Mouse (Mus musculus) layer of hippocampus, adult 18-20 months (tissue): ENCODE measurements around the gene Robo1. TPM values are rescaled to one million over a fixed set of nuclear protein-coding genes. Genes with fewer than 3 reads are reported as not detected.

Experiments used
- DNase-seq, 2 experiments: peaks; one replicate each; pipeline ENCODE4 v3.0.0; 2022; ENCODE audit warnings: low spot score in 2 of 2
- total RNA-seq, 2 experiments: library from RNA; stranded (reverse); gene quantifications; 2 replicates each; pipeline ENCODE4 v1.2.3; 2021

Gene Robo1
- total RNA-seq, 2 experiments from 2014 or later, result 49.5 to 52.3 TPM

- DNase-seq, result no peak
These were observed 682.5 kb downstream of the Robo1 start for GRCm38 (mm10) chr16:72990376-72991167.

DNA sequence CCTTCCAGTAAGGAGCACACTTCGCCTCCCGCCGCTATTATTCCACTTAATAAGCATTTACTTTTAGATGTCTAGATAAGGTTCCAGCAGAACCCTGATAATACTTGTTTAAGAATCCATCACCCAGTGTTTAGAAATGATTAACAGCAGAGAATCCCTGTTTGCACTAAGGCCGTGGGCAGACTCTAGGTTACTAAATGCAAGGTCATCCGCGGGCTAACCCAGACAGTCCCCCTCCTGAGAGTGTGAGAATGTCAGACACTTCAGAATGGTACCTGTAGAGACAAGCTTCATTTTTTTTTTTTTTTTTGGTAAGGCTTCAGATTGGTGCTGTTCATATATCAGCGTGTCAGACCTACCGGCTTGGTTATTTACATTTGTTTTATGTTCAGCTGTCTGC is 685.1 kb downstream of the Robo1 start:
- DNase-seq, result no peak

GRCm38 (mm10) chr16:72993594-72993993 is 685.5 kb downstream of the Robo1 start:
- no peak for DNase-seq

GRCm38 (mm10) chr16:72995251-72995954 is 687.3 kb downstream of the Robo1 start:
- DNase-seq, result peak; percentile 51 to 88

DNA sequence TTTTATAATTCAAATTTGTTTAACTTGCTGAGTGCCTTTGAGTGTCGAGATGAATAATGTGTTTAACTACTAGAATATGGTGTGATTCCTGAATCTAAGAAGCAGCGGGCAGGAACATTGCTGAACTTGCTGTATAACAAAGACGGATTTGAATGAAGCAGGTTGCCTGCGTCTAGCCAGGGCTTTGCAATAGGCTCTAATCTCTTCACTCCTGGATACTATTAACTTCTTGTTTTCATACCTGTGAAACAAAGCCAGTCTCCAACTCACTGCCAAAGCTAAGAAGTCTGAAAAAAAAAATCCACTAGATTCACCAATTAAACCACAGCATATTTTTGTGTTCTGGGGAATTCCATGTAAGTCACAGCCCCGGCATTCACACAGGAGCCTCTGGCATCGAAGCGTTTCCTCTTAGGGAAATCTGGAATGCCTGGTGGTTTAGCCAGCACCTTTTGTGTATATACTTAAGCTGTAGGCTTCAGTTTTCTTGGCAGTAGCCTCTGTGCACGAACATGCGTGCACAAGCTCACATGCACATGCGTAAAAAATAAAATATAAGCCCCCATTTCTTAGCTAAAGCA is 687.9 kb downstream of the Robo1 start:
- DNase-seq, result no peak

DNA sequence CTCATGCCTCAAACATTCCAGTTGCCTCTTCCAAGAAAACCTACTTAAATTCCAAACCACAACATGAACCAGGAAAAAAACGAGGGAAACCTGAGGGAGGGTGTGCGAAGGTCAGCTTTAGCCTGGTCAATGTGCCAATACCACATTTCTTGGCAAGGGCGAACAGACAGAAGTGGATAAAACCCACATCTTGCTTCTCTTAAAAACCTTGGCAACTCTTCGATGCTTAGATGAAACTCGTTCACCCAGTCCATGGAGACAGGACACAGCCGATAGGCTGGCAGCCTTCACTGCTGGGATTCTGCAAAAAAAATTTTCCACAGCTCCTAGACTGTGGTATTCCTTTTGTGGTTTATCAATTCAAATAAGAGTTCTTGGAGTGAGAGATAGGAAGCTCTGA is 690.6 kb downstream of the Robo1 start:
- DNase-seq, result no peak

DNA sequence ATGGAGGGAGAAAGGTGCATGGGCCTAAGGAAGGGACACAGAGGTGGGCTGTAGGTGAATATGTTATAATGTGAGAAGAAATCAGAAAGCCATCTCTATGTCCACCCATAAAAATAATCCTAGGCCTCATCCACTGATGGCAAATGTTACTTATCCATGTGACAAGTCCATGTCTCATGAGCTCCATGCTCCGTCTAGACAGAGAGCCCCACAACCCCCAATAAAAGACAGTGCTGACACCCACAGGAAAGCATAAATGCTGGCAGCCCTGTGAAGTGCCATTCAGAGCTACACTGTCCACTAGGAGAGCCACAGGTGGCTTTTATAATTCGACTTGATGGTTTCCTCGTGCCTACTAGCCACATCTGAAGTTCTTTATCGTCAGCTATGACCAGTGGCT is 694.6 kb downstream of the Robo1 start:
- DNase-seq, result no peak

GRCm38 (mm10) chr16:73004601-73005000 is 696.5 kb downstream of the Robo1 start:
- no peak for DNase-seq

- DNase-seq, result no peak
These were observed 697.7 kb downstream of the Robo1 start for GRCm38 (mm10) chr16:73005831-73006230.

DNA sequence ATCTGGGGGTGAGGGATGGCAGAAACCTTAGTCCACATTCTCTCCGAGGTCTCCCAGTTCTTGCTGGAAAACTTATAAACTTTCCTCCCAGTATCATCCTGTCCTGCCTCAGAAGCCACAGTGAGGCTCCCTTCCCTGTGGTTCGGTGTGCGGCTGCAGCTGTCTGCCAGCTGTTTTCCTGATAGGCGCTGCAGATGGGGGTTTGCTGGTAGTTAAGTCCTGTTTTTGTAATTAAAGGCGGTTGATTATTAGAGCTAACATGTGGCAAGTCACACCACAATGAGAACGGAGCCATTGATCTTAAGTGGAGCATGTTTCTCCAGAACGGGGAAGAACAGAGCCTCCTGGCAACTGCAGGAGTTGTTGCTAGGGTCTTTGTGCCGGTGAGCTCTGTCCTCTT is 699.3 kb downstream of the Robo1 start:
- no peak for DNase-seq

DNA sequence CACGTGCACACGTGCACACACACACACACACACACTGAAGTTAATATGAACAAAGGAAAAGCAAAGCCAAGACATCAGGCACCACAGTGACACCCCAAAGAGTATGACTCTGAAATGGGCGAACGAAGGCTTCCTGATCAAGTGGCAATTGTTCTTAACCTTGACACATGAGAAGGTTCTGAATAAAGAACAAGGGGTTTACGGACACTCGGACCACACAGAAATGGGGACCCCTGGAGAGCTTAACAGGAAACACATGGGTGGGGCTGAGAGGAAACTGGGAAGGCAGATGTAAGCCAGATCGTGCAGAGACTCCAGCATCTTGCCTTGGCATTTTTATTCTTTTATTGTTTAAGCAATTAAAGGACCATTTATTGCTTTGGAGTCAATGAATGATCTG is 703.2 kb downstream of the Robo1 start:
- no peak for DNase-seq

GRCm38 (mm10) chr16:73012926-73013325 is 704.8 kb downstream of the Robo1 start:
- DNase-seq, result no peak

DNA sequence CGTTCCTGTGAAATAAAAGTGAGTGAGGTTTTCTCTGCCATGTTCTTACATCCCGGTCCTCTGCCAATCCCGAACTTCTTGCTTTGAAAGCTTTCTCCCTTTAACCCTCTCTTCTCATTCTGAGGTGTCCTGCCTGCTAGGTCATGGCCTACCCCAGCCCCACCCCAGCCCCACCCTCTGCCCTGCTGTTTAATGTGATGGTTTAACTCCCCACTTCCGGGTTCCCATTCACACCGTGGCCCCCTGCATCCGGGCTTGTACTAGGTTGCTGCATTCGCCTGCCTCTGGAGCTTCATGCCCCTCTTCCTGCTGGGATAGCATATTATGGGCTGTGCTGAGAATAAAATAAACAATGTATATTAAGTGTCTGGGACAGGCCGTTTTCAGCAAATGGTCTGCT is 706.4 kb downstream of the Robo1 start:
- DNase-seq, result no peak

- DNase-seq, result peak in 1 of 2 experiments; percentile 36
These were observed 707.9 kb downstream of the Robo1 start for GRCm38 (mm10) chr16:73015976-73016375.

- no peak for DNase-seq
These were observed 708.7 kb downstream of the Robo1 start for GRCm38 (mm10) chr16:73016801-73017200.

DNA sequence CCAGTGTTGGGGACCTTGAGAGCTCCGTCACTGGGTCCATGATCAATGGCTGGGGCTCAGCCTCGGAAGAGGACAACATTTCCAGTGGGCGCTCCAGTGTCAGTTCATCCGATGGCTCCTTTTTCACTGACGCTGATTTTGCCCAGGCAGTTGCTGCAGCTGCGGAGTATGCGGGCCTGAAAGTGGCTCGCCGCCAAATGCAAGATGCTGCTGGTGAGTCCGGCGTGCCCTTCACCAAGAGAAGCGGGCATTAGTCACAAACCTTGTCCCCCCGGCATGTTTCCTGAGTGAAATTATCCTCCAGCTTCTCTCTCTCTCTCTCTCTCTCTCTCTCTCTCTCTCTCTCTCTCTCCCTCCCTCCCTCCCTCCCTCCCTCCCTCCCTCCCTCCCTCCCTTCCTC is 716.2 kb downstream of the Robo1 start:
- no peak for DNase-seq

DNA sequence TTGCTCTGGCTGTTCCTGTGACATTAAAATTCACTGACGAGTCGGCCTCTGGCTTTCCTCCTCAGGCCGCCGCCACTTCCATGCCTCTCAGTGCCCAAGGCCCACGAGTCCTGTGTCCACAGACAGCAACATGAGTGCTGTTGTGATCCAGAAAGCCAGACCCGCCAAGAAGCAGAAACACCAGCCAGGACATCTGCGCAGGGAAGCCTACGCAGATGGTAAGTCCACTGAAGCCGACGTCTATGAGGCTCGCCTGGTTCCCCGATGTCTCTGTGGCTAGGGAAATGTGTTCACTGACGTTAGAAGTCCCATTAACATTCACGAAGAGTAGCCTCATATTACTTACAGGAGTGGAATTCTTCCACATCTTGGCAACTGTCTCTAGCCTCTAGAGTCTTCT is 719.6 kb downstream of the Robo1 start:
- no peak for DNase-seq

- DNase-seq, result no peak
These were observed 722.9 kb downstream of the Robo1 start for GRCm38 (mm10) chr16:73030999-73031398.

DNA sequence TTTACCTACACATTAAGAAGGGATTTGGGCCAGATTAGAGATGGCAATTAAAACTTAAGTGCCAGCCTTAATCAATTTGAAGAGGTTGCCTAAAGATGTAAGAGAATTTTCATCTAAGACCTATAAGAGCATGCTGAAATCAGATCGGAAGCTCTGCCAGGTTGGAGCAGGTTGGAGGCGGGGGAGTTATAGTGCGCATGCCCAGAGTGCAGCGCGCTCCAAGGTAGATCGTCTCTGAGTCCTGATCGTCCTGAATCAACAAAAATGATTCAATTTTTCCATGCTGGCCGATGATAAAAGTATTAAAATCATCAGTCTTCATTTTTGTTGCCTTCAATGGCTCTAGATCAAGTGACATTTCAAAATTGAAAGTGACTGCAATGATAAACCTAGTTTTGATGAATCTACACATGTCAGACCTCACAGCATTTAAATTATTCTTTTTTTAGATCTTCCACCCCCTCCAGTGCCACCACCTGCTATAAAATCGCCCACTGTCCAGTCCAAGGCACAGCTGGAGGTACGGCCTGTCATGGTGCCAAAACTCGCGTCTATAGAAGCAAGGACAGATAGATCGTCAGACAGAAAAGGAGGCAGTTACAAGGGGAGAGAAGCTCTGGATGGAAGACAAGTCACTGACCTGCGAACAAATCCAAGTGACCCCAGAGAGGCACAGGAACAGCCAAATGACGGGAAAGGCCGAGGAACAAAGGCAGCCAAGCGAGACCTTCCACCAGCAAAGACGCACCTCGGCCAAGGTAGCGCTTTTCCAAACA is 727.3 kb downstream of the Robo1 start:
- peak; percentile 23 to 70 for DNase-seq

GRCm38 (mm10) chr16:73038552-73038951 is 730.4 kb downstream of the Robo1 start:
- DNase-seq, result no peak

DNA sequence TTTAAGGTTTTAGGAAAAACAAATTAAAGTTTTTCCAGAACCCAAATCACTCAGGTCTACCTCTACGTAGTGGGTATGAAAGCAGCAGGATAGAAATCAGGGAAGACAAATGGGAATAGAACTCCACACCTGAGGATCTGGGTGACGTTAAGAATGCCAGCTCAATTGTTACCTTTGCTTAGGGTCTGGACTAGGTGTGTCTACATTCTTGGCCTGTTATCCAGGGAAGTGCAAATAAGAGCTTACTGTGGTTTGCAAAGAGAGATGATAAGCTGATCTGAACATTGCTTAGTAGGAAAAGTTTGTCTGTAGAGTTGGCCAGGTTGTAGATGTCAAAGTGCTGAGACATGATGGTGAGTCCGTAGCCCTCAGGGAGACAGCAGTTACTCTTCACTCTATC is 754.4 kb downstream of the Robo1 start:
- DNase-seq, result no peak

- no peak for DNase-seq
These were observed 759.7 kb downstream of the Robo1 start for GRCm38 (mm10) chr16:73067782-73068181.
